Mouse (Mus musculus) testis, adult 2 months (tissue): ENCODE data around the gene Ccdc77.

ENCODE experiments used
- CTCF ChIP-seq: fragments of 200-500 bp; IDR thresholded peaks from 2 replicates; pipeline ENCODE4 v1.5.1; 2012; ENCODE audit warnings: low read depth, mild to moderate bottlenecking, inconsistent platforms, low read length, moderate library complexity; ENCODE audit not compliant: control insufficient read depth, insufficient read depth, insufficient replicate concordance
- POLR2A ChIP-seq: fragments of 200-500 bp; IDR thresholded peaks from 2 replicates; pipeline ENCODE4 v1.6.1; 2012; ENCODE audit warnings: low read depth, mild to moderate bottlenecking, inconsistent platforms, low read length, moderate library complexity; ENCODE audit not compliant: control insufficient read depth

DNA sequence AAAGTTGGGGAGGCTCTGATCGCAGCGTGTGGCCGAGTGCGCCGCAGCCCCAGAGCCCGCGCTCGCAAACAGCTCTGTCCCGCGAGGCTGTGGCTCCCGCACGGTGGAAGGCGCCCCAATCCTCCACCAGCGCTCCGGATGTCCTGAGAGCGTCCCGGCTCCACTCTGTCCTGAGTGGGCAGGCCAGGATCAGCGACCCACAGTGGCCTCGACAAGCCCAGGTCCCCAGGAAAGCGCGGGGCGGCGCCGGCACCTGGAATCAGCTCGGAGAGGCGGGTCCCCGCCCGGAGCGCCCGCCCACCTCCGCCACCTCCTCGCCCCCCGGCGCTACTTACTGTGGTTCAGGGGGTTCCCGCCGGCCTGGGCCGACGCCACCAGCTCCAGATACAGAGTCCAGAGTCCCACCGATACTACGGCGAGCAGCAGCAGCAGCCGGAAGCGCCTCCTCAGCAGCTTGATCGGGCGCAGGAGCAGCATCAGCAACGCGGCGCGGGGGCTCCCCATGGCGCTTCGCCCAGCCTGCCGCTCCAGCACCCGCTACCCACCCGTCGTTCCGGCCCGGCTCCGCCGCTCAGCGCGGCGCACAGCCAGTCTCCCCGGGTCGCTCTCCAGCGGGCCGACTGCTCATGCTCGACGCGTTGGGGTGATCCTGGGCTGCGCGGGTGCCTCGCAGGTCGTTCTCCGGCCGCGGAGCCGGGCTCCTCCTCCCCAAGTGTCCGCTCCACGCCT, 70.0 kb downstream of the Ccdc77 start, which contains the start of the genes D330020A13Rik and B4galnt3:
- no peak for TF ChIP-seq CTCF
- no peak for TF ChIP-seq POLR2A
